Mouse (Mus musculus) bone marrow macrophage, adult 2 months (primary cell): ENCODE measurements around the gene Timm8a2. TPM values are rescaled to one million over a fixed set of nuclear protein-coding genes. Genes with fewer than 3 reads are reported as not detected.

Experiments used
- H3K27ac ChIP-seq: 2 replicates; pipeline ENCODE4 v1.5.1; 2012; ENCODE audit warnings: low read depth, low read length; ENCODE audit not compliant: insufficient read depth
- H3K4me1 ChIP-seq: 2 replicates; pipeline ENCODE4 v1.6.1; 2012; ENCODE audit warnings: low read length; ENCODE audit not compliant: control insufficient read depth, insufficient read depth
- H3K4me3 ChIP-seq: 2 replicates; pipeline ENCODE4 v1.5.1; 2012; ENCODE audit warnings: mild to moderate bottlenecking, low read length, moderate library complexity; ENCODE audit not compliant: insufficient read depth
- CTCF ChIP-seq: IDR thresholded peaks from 2 replicates; pipeline ENCODE4 v1.5.1; 2012; ENCODE audit warnings: low read depth, mild to moderate bottlenecking, low read length, moderate library complexity
- POLR2A ChIP-seq: IDR thresholded peaks from 2 replicates; pipeline ENCODE4 v1.6.1; 2012; ENCODE audit warnings: mild to moderate bottlenecking, low read depth, low read length, borderline replicate concordance
- polyA plus RNA-seq: library from polyadenylated mRNA; stranded (reverse); fragments of >200 nt; gene quantifications from 2 replicates; pipeline ENCODE4 v1.2.4, GENCODE M21; 2012; ENCODE audit not compliant: missing spikeins, insufficient read depth, insufficient read length

Timm8a2 gene
- polyA plus RNA-seq, 1 experiment = not detected

GRCm38 (mm10) chr14:122009502-122009901, 25.0 kb upstream of the Timm8a2 start:
- Histone ChIP-seq H3K4me1 (peaks cover 52% of the 10 kb centered on the region), H3K4me3 (no peak overlapping the region), H3K27ac (peak overlapping the region; percentile 81)
- TF ChIP-seq POLR2A (no peak), CTCF (no peak)

GRCm38 (mm10) chr14:122010301-122010700, 24.2 kb upstream of the Timm8a2 start:
- H3K4me1 ChIP-seq = peaks cover 55% of the 10 kb centered on the region

GRCm38 (mm10) chr14:122011768-122012167, 22.7 kb upstream of the Timm8a2 start:
- H3K4me3 ChIP-seq = no peak overlapping the region
- no peak for TF ChIP-seq CTCF
- TF ChIP-seq POLR2A = no peak
- H3K27ac ChIP-seq = peak overlapping the region; percentile 26
- H3K4me1 ChIP-seq = peaks cover 59% of the 10 kb centered on the region

More at GRCm38 (mm10) chr14:122010301-122010700, 24.2 kb upstream of the Timm8a2 start:
- H3K4me3 ChIP-seq = no peak overlapping the region
- TF ChIP-seq POLR2A = no peak
- TF ChIP-seq CTCF = no peak
- peak overlapping the region; percentile 81 for H3K27ac ChIP-seq

GRCm38 (mm10) chr14:122012193-122012592, 22.3 kb upstream of the Timm8a2 start:
- peak overlapping the region; percentile 26 for H3K27ac ChIP-seq
- TF ChIP-seq POLR2A (no peak), CTCF (no peak)
- no peak overlapping the region for H3K4me3 ChIP-seq
- peaks cover 59% of the 10 kb centered on the region for H3K4me1 ChIP-seq

GRCm38 (mm10) chr14:122012814-122013213, 21.7 kb upstream of the Timm8a2 start:
- no peak overlapping the region for H3K4me3 ChIP-seq
- TF ChIP-seq CTCF (no peak), POLR2A (no peak)
- H3K4me1 ChIP-seq = peaks cover 59% of the 10 kb centered on the region
- peak overlapping the region; percentile 90 for H3K27ac ChIP-seq

GRCm38 (mm10) chr14:122013417-122013951, 21.0 kb upstream of the Timm8a2 start:
- TF ChIP-seq CTCF (no peak), POLR2A (no peak)
- peak overlapping the region; percentile 93 for H3K27ac ChIP-seq
- H3K4me1 ChIP-seq = peaks cover 59% of the 10 kb centered on the region
- peak overlapping the region; percentile 12; the same call in 1 of the 2 replicates for H3K4me3 ChIP-seq

- no peak overlapping the region for H3K27ac ChIP-seq
- TF ChIP-seq CTCF = no peak
- TF ChIP-seq POLR2A = no peak
- no peak overlapping the region for H3K4me3 ChIP-seq
- H3K4me1 ChIP-seq = peaks cover 42% of the 10 kb centered on the region
Measured at GRCm38 (mm10) chr14:122017958-122018357, 16.5 kb upstream of the Timm8a2 start.

GRCm38 (mm10) chr14:122019389-122019788, 15.1 kb upstream of the Timm8a2 start:
- Histone ChIP-seq H3K4me1 (peaks cover 31% of the 10 kb centered on the region), H3K27ac (no peak overlapping the region), H3K4me3 (no peak overlapping the region)
- TF ChIP-seq POLR2A (no peak), CTCF (no peak)

GRCm38 (mm10) chr14:122020567-122020966, 13.9 kb upstream of the Timm8a2 start:
- TF ChIP-seq POLR2A (no peak), CTCF (no peak)

GRCm38 (mm10) chr14:122023054-122023453, 11.4 kb upstream of the Timm8a2 start:
- H3K27ac ChIP-seq = no peak overlapping the region
- H3K4me1 ChIP-seq = peaks cover 17% of the 10 kb centered on the region
- H3K4me3 ChIP-seq = no peak overlapping the region
- TF ChIP-seq POLR2A (no peak), CTCF (no peak)

More at GRCm38 (mm10) chr14:122020567-122020966, 13.9 kb upstream of the Timm8a2 start:
- no peak overlapping the region for H3K4me3 ChIP-seq
- peaks cover 19% of the 10 kb centered on the region for H3K4me1 ChIP-seq
- no peak overlapping the region for H3K27ac ChIP-seq

- no peak overlapping the region for H3K4me3 ChIP-seq
- H3K27ac ChIP-seq = no peak overlapping the region
- H3K4me1 ChIP-seq = peaks cover 15% of the 10 kb centered on the region
- no peak for TF ChIP-seq POLR2A
- TF ChIP-seq CTCF = no peak
Measured at GRCm38 (mm10) chr14:122023928-122024327, 10.5 kb upstream of the Timm8a2 start.
